Mouse (Mus musculus) fat pad, adult 2 months (tissue): ENCODE data around the gene Wdr66.
"Not testable (repeated sequence)": the region's sequence is repeated elsewhere in the genome, so short reads cannot be mapped to it uniquely, and the experiment has no call there.

Experiments
- DNase-seq: peaks from one replicate; pipeline ENCODE4 v3.0.0-alpha.2; 2011; ENCODE audit warnings: low read depth, low spot score; ENCODE audit errors: extremely low read depth

Wdr66 gene

GRCm38 (mm10) chr5:123251834-123252233 is at the start of gene Wdr66:
Gene Wdr66 (plus strand): TSS chr5:123252102.
- DNase-seq = no peak

GRCm38 (mm10) chr5:123202771-123203170 is 49.1 kb upstream of the Wdr66 start:
- DNase-seq = not testable (repeated sequence)

- not testable (repeated sequence) for DNase-seq
These were observed 48.3 kb upstream of the Wdr66 start for GRCm38 (mm10) chr5:123203591-123203990.

- not testable (repeated sequence) for DNase-seq
These were observed 29.4 kb upstream of the Wdr66 start for GRCm38 (mm10) chr5:123222346-123223050.

- DNase-seq = no peak
These were observed 28.9 kb upstream of the Wdr66 start for GRCm38 (mm10) chr5:123223051-123223410.

- not testable (repeated sequence) for DNase-seq
These were observed 28.0 kb upstream of the Wdr66 start for GRCm38 (mm10) chr5:123223861-123224260.

GRCm38 (mm10) chr5:123226851-123227250 is 25.1 kb upstream of the Wdr66 start:
- no peak for DNase-seq

GRCm38 (mm10) chr5:123227762-123228523 is 24.0 kb upstream of the Wdr66 start:
- DNase-seq = peak; percentile 50

- no peak for DNase-seq
These were observed 23.4 kb upstream of the Wdr66 start for GRCm38 (mm10) chr5:123228524-123228922.

GRCm38 (mm10) chr5:123229296-123229695 is 22.6 kb upstream of the Wdr66 start:
- DNase-seq = no peak

GRCm38 (mm10) chr5:123232180-123232579 is 19.7 kb upstream of the Wdr66 start:
- DNase-seq = no peak

GRCm38 (mm10) chr5:123235731-123236130 is 16.2 kb upstream of the Wdr66 start:
- DNase-seq = no peak

GRCm38 (mm10) chr5:123236426-123236825 is 15.5 kb upstream of the Wdr66 start:
- DNase-seq = no peak

- no peak for DNase-seq
These were observed 12.4 kb upstream of the Wdr66 start for GRCm38 (mm10) chr5:123239501-123239900.

- no peak for DNase-seq
These were observed 6.4 kb upstream of the Wdr66 start for GRCm38 (mm10) chr5:123245518-123245917.

- no peak for DNase-seq
These were observed 512 bp upstream of the Wdr66 start for GRCm38 (mm10) chr5:123251390-123251789.

GRCm38 (mm10) chr5:123256841-123257755 is 5.2 kb downstream of the Wdr66 start:
- DNase-seq = no peak

- no peak for DNase-seq
These were observed 7.1 kb downstream of the Wdr66 start for GRCm38 (mm10) chr5:123258990-123259389.

- no peak for DNase-seq
These were observed 8.8 kb downstream of the Wdr66 start for GRCm38 (mm10) chr5:123260698-123261097.

- DNase-seq = no peak
These were observed 15.0 kb downstream of the Wdr66 start for GRCm38 (mm10) chr5:123266909-123267308.
